Mouse (Mus musculus): ENCODE measurements at regions not wholly inside any gene's neighbourhood (a gene's known extent, or its start where the extent isn't known, plus 50 kb on each side); places are given as distances from the start of the nearest gene placed in this dataset.

GRCm38 (mm10) chr10:66295628-66296027, 800.3 kb upstream of the Jmjd1c start:
- TF ChIP-seq CTCF (IDR thresholded peaks at IDR 0.05; ENCODE audit: borderline replicate concordance, insufficient read depth, low read length) (no peak), POLR2A (IDR thresholded peaks at IDR 0.05; ENCODE audit: low read depth, low read length) (no peak)
